Mouse (Mus musculus): ENCODE measurements at regions not wholly inside any gene's neighbourhood (a gene's known extent, or its start where the extent isn't known, plus 50 kb on each side); places are given as distances from the start of the nearest gene placed in this dataset.

- Histone ChIP-seq H3K9me3 (replicated peaks) (no peaks in the 10 kb centered on the region), H3K36me3 (no peaks in the 10 kb centered on the region), H3K4me1 (peaks cover 45% of the 10 kb centered on the region), H3K4me2 (peak overlapping the region; percentile 36; the same call in 1 of the 2 replicates), H3K9ac (no peak overlapping the region), H3K27ac (peak overlapping the region; percentile 82), H3K27me3 (0 out of 2 replicates have a peak, but pooled peaks cover 7% of the 10 kb centered on the region), H3K4me3 (replicated peaks) (no peak overlapping the region)
- 44% methylated on average over 24 of the region's 24 CpGs for WGBS
- ATAC-seq (replicated peaks; ENCODE audit: low FRiP score): peak; percentile 50
Observed at GRCm38 (mm10) chr16:30171381-30172079, 95.8 kb downstream of the Cpn2 start.

- WGBS: 28% methylated on average over 13 of the region's 13 CpGs
Observed at GRCm38 (mm10) chr16:30172136-30172731, 95.1 kb downstream of the Cpn2 start.

GRCm38 (mm10) chr16:30172798-30173202 lies 94.5 kb downstream of the Cpn2 start:
- Histone ChIP-seq H3K9me3 (replicated peaks) (no peaks in the 10 kb centered on the region), H3K4me3 (replicated peaks) (no peak overlapping the region), H3K27me3 (0 out of 2 replicates have a peak, but pooled peaks cover 7% of the 10 kb centered on the region), H3K36me3 (no peaks in the 10 kb centered on the region), H3K27ac (peak overlapping the region; percentile 82), H3K9ac (no peak overlapping the region), H3K4me2 (no peak overlapping the region), H3K4me1 (peaks cover 46% of the 10 kb centered on the region)
- ATAC-seq (replicated peaks; ENCODE audit: low FRiP score): peak; percentile 74
- 18% methylated on average over 9 of the region's 9 CpGs for WGBS

More at GRCm38 (mm10) chr16:30172136-30172731, 95.1 kb downstream of the Cpn2 start:
- Histone ChIP-seq H3K27ac (peak overlapping the region; percentile 82), H3K4me1 (peaks cover 45% of the 10 kb centered on the region), H3K4me3 (replicated peaks) (no peak overlapping the region), H3K27me3 (0 out of 2 replicates have a peak, but pooled peaks cover 7% of the 10 kb centered on the region), H3K36me3 (no peaks in the 10 kb centered on the region), H3K4me2 (peak overlapping the region; percentile 36), H3K9me3 (replicated peaks) (no peaks in the 10 kb centered on the region), H3K9ac (no peak overlapping the region)
- ATAC-seq (replicated peaks; ENCODE audit: low FRiP score): peak; percentile 55

GRCm38 (mm10) chr16:30173953-30174874 lies 93.1 kb downstream of the Cpn2 start:
- no peak for ATAC-seq (replicated peaks; ENCODE audit: low FRiP score)
- no peak overlapping the region for H3K27ac ChIP-seq
- 53% methylated on average over 8 of the region's 8 CpGs for WGBS

GRCm38 (mm10) chr16:30176306-30176705 lies 91.0 kb downstream of the Cpn2 start:
- H3K4me1 ChIP-seq: peaks cover 66% of the 10 kb centered on the region
- H3K27me3 ChIP-seq: 0 out of 2 replicates have a peak, but pooled peaks cover 12% of the 10 kb centered on the region
- H3K4me3 ChIP-seq (replicated peaks): no peak overlapping the region
- H3K27ac ChIP-seq: no peak overlapping the region
- H3K9me3 ChIP-seq (replicated peaks): no peaks in the 10 kb centered on the region
- ATAC-seq (replicated peaks; ENCODE audit: low FRiP score): no peak
- H3K9ac ChIP-seq: no peak overlapping the region
- 86% methylated on average over 5 of the region's 5 CpGs for WGBS
- no peak overlapping the region for H3K4me2 ChIP-seq
- no peaks in the 10 kb centered on the region for H3K36me3 ChIP-seq

More at GRCm38 (mm10) chr16:30173953-30174874, 93.1 kb downstream of the Cpn2 start:
- Histone ChIP-seq H3K36me3 (no peaks in the 10 kb centered on the region), H3K9me3 (replicated peaks) (no peaks in the 10 kb centered on the region), H3K9ac (no peak overlapping the region), H3K27me3 (0 out of 2 replicates have a peak, but pooled peaks cover 7% of the 10 kb centered on the region), H3K4me1 (peaks cover 58% of the 10 kb centered on the region), H3K4me2 (no peak overlapping the region), H3K4me3 (replicated peaks) (no peak overlapping the region)

- 0 out of 2 replicates have a peak overlapping the region, but pooled peaks have one; percentile 33 for H3K27ac ChIP-seq
- WGBS: 83% methylated on average over 7 of the region's 7 CpGs
- H3K9me3 ChIP-seq (replicated peaks): no peaks in the 10 kb centered on the region
- 0 out of 2 replicates have a peak, but pooled peaks cover 12% of the 10 kb centered on the region for H3K27me3 ChIP-seq
- peaks cover 55% of the 10 kb centered on the region for H3K4me1 ChIP-seq
- H3K4me3 ChIP-seq (replicated peaks): no peak overlapping the region
- H3K36me3 ChIP-seq: no peaks in the 10 kb centered on the region
- no peak overlapping the region for H3K4me2 ChIP-seq
- ATAC-seq (replicated peaks; ENCODE audit: low FRiP score): no peak
- H3K9ac ChIP-seq: no peak overlapping the region
Observed at GRCm38 (mm10) chr16:30177769-30178168, 89.5 kb downstream of the Cpn2 start.

- ATAC-seq (replicated peaks; ENCODE audit: low FRiP score): no peak; the same call in 1 of the 2 replicates
- H3K9ac ChIP-seq: no peak overlapping the region
- peak overlapping the region; percentile 33; the same call in 1 of the 2 replicates for H3K27ac ChIP-seq
- WGBS: 41% methylated on average over 6 of the region's 6 CpGs
- peaks cover 12% of the 10 kb centered on the region; the same call in 1 of the 2 replicates for H3K27me3 ChIP-seq
- H3K4me3 ChIP-seq (replicated peaks): no peak overlapping the region
- peaks cover 47% of the 10 kb centered on the region for H3K4me1 ChIP-seq
- no peaks in the 10 kb centered on the region for H3K9me3 ChIP-seq (replicated peaks)
- no peak overlapping the region for H3K4me2 ChIP-seq
- no peaks in the 10 kb centered on the region for H3K36me3 ChIP-seq
Observed at GRCm38 (mm10) chr16:30178596-30178995, 88.7 kb downstream of the Cpn2 start.

- Histone ChIP-seq H3K9me3 (replicated peaks) (no peaks in the 10 kb centered on the region), H3K4me3 (replicated peaks) (no peak overlapping the region), H3K4me2 (no peak overlapping the region), H3K4me1 (peaks cover 43% of the 10 kb centered on the region), H3K27ac (no peak overlapping the region), H3K27me3 (peaks cover 12% of the 10 kb centered on the region; the same call in 1 of the 2 replicates), H3K9ac (no peak overlapping the region), H3K36me3 (no peaks in the 10 kb centered on the region)
- WGBS: 51% methylated on average over 5 of the region's 5 CpGs
- no peak for ATAC-seq (replicated peaks; ENCODE audit: low FRiP score)
Observed at GRCm38 (mm10) chr16:30179504-30179976, 87.8 kb downstream of the Cpn2 start.

- Histone ChIP-seq H3K4me3 (replicated peaks) (no peak overlapping the region), H3K36me3 (no peaks in the 10 kb centered on the region), H3K9me3 (replicated peaks) (no peaks in the 10 kb centered on the region), H3K9ac (no peak overlapping the region), H3K27ac (peak overlapping the region; percentile 58; the same call in 1 of the 2 replicates), H3K4me1 (peaks cover 55% of the 10 kb centered on the region), H3K27me3 (peaks cover 5% of the 10 kb centered on the region; the same call in 1 of the 2 replicates), H3K4me2 (no peak overlapping the region)
- WGBS: 50% methylated on average over 8 of the region's 8 CpGs
- ATAC-seq (replicated peaks; ENCODE audit: low FRiP score): no peak
Observed at GRCm38 (mm10) chr16:30181116-30181515, 86.2 kb downstream of the Cpn2 start.

GRCm38 (mm10) chr16:30184591-30185265 lies 82.6 kb downstream of the Cpn2 start:
- WGBS: 11% methylated on average over 18 of the region's 18 CpGs
- 0 out of 2 replicates have a peak overlapping the region, but pooled peaks have one; percentile 26 for H3K9ac ChIP-seq
- no peaks in the 10 kb centered on the region for H3K9me3 ChIP-seq (replicated peaks)
- peak overlapping the region; percentile 88 for H3K27ac ChIP-seq
- no peaks in the 10 kb centered on the region for H3K36me3 ChIP-seq
- peaks cover 10% of the 10 kb centered on the region for H3K27me3 ChIP-seq
- ATAC-seq (replicated peaks; ENCODE audit: low FRiP score): peak; percentile 71
- H3K4me1 ChIP-seq: peaks cover 72% of the 10 kb centered on the region
- H3K4me2 ChIP-seq: peak overlapping the region; percentile 32; the same call in 1 of the 2 replicates
- H3K4me3 ChIP-seq (replicated peaks): no peak overlapping the region

GRCm38 (mm10) chr16:30185707-30186106 lies 81.6 kb downstream of the Cpn2 start:
- Histone ChIP-seq H3K4me3 (replicated peaks) (no peak overlapping the region), H3K4me1 (peaks cover 62% of the 10 kb centered on the region), H3K9me3 (replicated peaks) (no peaks in the 10 kb centered on the region), H3K9ac (no peak overlapping the region), H3K4me2 (0 out of 2 replicates have a peak overlapping the region, but pooled peaks have one; percentile 32), H3K27ac (peak overlapping the region; percentile 88), H3K27me3 (peaks cover 13% of the 10 kb centered on the region), H3K36me3 (no peaks in the 10 kb centered on the region)
- 46% methylated on average over 7 of the region's 7 CpGs for WGBS
- no peak for ATAC-seq (replicated peaks; ENCODE audit: low FRiP score)
